Mouse (Mus musculus) heart, embryonic 11.5 days (tissue): Measurements from ENCODE around the gene Il15ra. TPM values are rescaled to one million over a fixed set of nuclear protein-coding genes. Genes with fewer than 3 reads are reported as not detected.
"Not testable (repeated sequence)": the region's sequence is repeated elsewhere in the genome, so short reads cannot be mapped to it uniquely, and the experiment has no call there.

ENCODE experiments used
- ATAC-seq: fragments of 200-750 bp; cut with Nextera tagmentation; replicated peaks from 2 replicates; pipeline ENCODE4 v1.8.0; 2017; ENCODE audit warnings: moderate library complexity; ENCODE audit not compliant: insufficient number of reproducible peaks, low FRiP score, low TSS enrichment
- H3K27ac ChIP-seq: fragments of 300-500 bp; sonication (generic); 2 replicates; pipeline ENCODE4 v1.5.1; 2014; ENCODE audit warnings: mild to moderate bottlenecking, low read depth, low read length
- H3K27me3 ChIP-seq: fragments of 300-500 bp; sonication (generic); 2 replicates; pipeline ENCODE4 v1.6.1; 2014; ENCODE audit warnings: mild to moderate bottlenecking, low read length, mixed read lengths; ENCODE audit not compliant: control insufficient read depth, insufficient read depth
- H3K36me3 ChIP-seq: fragments of 300-500 bp; sonication (generic); 2 replicates; pipeline ENCODE4 v1.6.1; 2014; ENCODE audit warnings: mild to moderate bottlenecking, low read length, moderate library complexity, mixed read lengths; ENCODE audit not compliant: control insufficient read depth, insufficient read depth
- H3K4me1 ChIP-seq: fragments of 300-500 bp; sonication (generic); 2 replicates; pipeline ENCODE4 v1.6.1; 2014; ENCODE audit warnings: low read length; ENCODE audit not compliant: control insufficient read depth, insufficient read depth
- H3K4me2 ChIP-seq: fragments of 300-500 bp; sonication (generic); 2 replicates; pipeline ENCODE4 v1.6.1; 2014; ENCODE audit warnings: mild to moderate bottlenecking, moderate library complexity
- H3K4me3 ChIP-seq: fragments of 300-500 bp; sonication (generic); 2 replicates; pipeline ENCODE4 v1.5.1; 2014; ENCODE audit warnings: low read depth, low read length
- H3K9ac ChIP-seq: fragments of 300-500 bp; sonication (generic); 2 replicates; pipeline ENCODE4 v1.6.1; 2014; ENCODE audit warnings: mild to moderate bottlenecking, low read depth, low read length, moderate library complexity
- H3K9me3 ChIP-seq: fragments of 300-500 bp; sonication (generic); replicated peaks from 2 replicates; pipeline ENCODE4 v1.6.1; 2016; ENCODE audit warnings: low read length; ENCODE audit not compliant: control insufficient read depth
- WGBS: fragments of 180-500 bp; shearing (Covaris S2); extraction: QIAGEN DNeasy Blood & Tissue Kit; methylation state at CpG from one replicate; pipeline ENCODE4 v1.1.7; 2014; ENCODE audit not compliant: insufficient replicate concordance; 5-methylcytosine and 5-hydroxymethylcytosine counted together
- polyA plus RNA-seq: library from polyadenylated mRNA; unstranded; fragments of >200 nt; fragmentation: Nextera tagmentation; extraction: Ambion mirVana; gene quantifications from 2 replicates; pipeline ENCODE4 v1.2.1, GENCODE M21; 2014

Gene Il15ra
- polyA plus RNA-seq, 1 experiment from 2014 or later = 6.7 TPM

- no peaks in the 10 kb centered on the region for H3K9me3 ChIP-seq
- no peak overlapping the region for H3K4me2 ChIP-seq
- no peak overlapping the region for H3K4me3 ChIP-seq
- no peak for ATAC-seq
- H3K9ac ChIP-seq = no peak overlapping the region
- no peaks in the 10 kb centered on the region for H3K27me3 ChIP-seq
- no peaks in the 10 kb centered on the region for H3K4me1 ChIP-seq
- 62% methylated on average over 2 of the region's 2 CpGs for WGBS
- no peaks in the 10 kb centered on the region for H3K36me3 ChIP-seq
- H3K27ac ChIP-seq = no peak overlapping the region
These were observed 9.2 kb upstream of the Il15ra start for GRCm38 (mm10) chr2:11695867-11696266.

GRCm38 (mm10) chr2:11698994-11699393, 6.1 kb upstream of the Il15ra start:
- Histone ChIP-seq H3K4me1 (no peaks in the 10 kb centered on the region), H3K36me3 (no peaks in the 10 kb centered on the region), H3K4me3 (no peak overlapping the region), H3K27me3 (no peaks in the 10 kb centered on the region), H3K9me3 (no peaks in the 10 kb centered on the region), H3K9ac (no peak overlapping the region), H3K27ac (no peak overlapping the region), H3K4me2 (no peak overlapping the region)
- ATAC-seq = no peak
- 61% methylated on average over 5 of the region's 5 CpGs for WGBS

- H3K4me3 ChIP-seq = no peak overlapping the region
- H3K4me2 ChIP-seq = no peak overlapping the region
- 76% methylated on average over 2 of the region's 2 CpGs for WGBS
- H3K9me3 ChIP-seq = no peaks in the 10 kb centered on the region
- no peaks in the 10 kb centered on the region for H3K4me1 ChIP-seq
- H3K27ac ChIP-seq = no peak overlapping the region
- no peak for ATAC-seq
- H3K9ac ChIP-seq = no peak overlapping the region
- no peaks in the 10 kb centered on the region for H3K27me3 ChIP-seq
- H3K36me3 ChIP-seq = no peaks in the 10 kb centered on the region
These were observed 5.2 kb upstream of the Il15ra start for GRCm38 (mm10) chr2:11699905-11700304.

GRCm38 (mm10) chr2:11706030-11706745, 1.1 kb downstream of the Il15ra start:
- Histone ChIP-seq H3K4me2 (peak overlapping the region; percentile 99), H3K4me3 (peak overlapping the region; percentile 76), H3K4me1 (peaks cover 5% of the 10 kb centered on the region; the same call in 1 of the 2 replicates), H3K27me3 (0 out of 2 replicates have a peak, but pooled peaks cover 4% of the 10 kb centered on the region), H3K36me3 (no peaks in the 10 kb centered on the region), H3K9ac (peak overlapping the region; percentile 82), H3K27ac (no peak overlapping the region), H3K9me3 (no peaks in the 10 kb centered on the region)
- WGBS = 4% methylated on average over 28 of the region's 28 CpGs
- ATAC-seq = peak; percentile 20; the same call in 1 of the 2 replicates

- ATAC-seq = no peak
- 35% methylated on average over 6 of the region's 6 CpGs for WGBS
- Histone ChIP-seq H3K9ac (no peak overlapping the region), H3K4me3 (0 out of 2 replicates have a peak overlapping the region, but pooled peaks have one; percentile 76), H3K4me2 (peak overlapping the region; percentile 99), H3K4me1 (peaks cover 5% of the 10 kb centered on the region; the same call in 1 of the 2 replicates), H3K27me3 (0 out of 2 replicates have a peak, but pooled peaks cover 4% of the 10 kb centered on the region), H3K9me3 (no peaks in the 10 kb centered on the region), H3K36me3 (no peaks in the 10 kb centered on the region), H3K27ac (no peak overlapping the region)
These were observed 1.6 kb downstream of the Il15ra start for GRCm38 (mm10) chr2:11706746-11707065.

- WGBS = 75% methylated on average over 5 of the region's 5 CpGs
- Histone ChIP-seq H3K4me1 (peaks cover 5% of the 10 kb centered on the region; the same call in 1 of the 2 replicates), H3K27me3 (0 out of 2 replicates have a peak, but pooled peaks cover 4% of the 10 kb centered on the region), H3K4me2 (no peak overlapping the region), H3K9me3 (no peaks in the 10 kb centered on the region), H3K36me3 (no peaks in the 10 kb centered on the region), H3K27ac (no peak overlapping the region), H3K4me3 (no peak overlapping the region), H3K9ac (no peak overlapping the region)
- no peak for ATAC-seq
These were observed 3.4 kb downstream of the Il15ra start for GRCm38 (mm10) chr2:11708538-11708937.

- H3K36me3 ChIP-seq, H3K27me3 ChIP-seq, H3K4me1 ChIP-seq, H3K9ac ChIP-seq, ATAC-seq, H3K27ac ChIP-seq, H3K4me2 ChIP-seq, H3K9me3 ChIP-seq, H3K4me3 ChIP-seq: not testable (repeated sequence)
- 57% methylated on average over 4 of the region's 4 CpGs for WGBS
These were observed 5.0 kb downstream of the Il15ra start for GRCm38 (mm10) chr2:11710101-11710500.

GRCm38 (mm10) chr2:11712483-11712990, 7.4 kb downstream of the Il15ra start:
- H3K36me3 ChIP-seq = no peaks in the 10 kb centered on the region
- no peak overlapping the region for H3K9ac ChIP-seq
- H3K9me3 ChIP-seq = no peaks in the 10 kb centered on the region
- no peak overlapping the region for H3K4me2 ChIP-seq
- H3K4me1 ChIP-seq = no peaks in the 10 kb centered on the region
- no peak for ATAC-seq
- no peak overlapping the region for H3K27ac ChIP-seq
- 76% methylated on average over 6 of the region's 6 CpGs for WGBS
- H3K4me3 ChIP-seq = no peak overlapping the region
- H3K27me3 ChIP-seq = no peaks in the 10 kb centered on the region

GRCm38 (mm10) chr2:11713021-11713420, 7.9 kb downstream of the Il15ra start:
- no peak overlapping the region for H3K4me3 ChIP-seq
- H3K27ac ChIP-seq = no peak overlapping the region
- H3K27me3 ChIP-seq = no peaks in the 10 kb centered on the region
- no peak for ATAC-seq
- 64% methylated on average over 3 of the region's 3 CpGs for WGBS
- H3K4me1 ChIP-seq = no peaks in the 10 kb centered on the region
- no peak overlapping the region for H3K4me2 ChIP-seq
- H3K9ac ChIP-seq = no peak overlapping the region
- H3K9me3 ChIP-seq = no peaks in the 10 kb centered on the region
- H3K36me3 ChIP-seq = no peaks in the 10 kb centered on the region
